Mouse (Mus musculus): Measurements from ENCODE around the gene Zfp593. TPM values are rescaled to one million over a fixed set of nuclear protein-coding genes. Genes with fewer than 3 reads are reported as not detected.

Zfp593 gene
- polyA plus RNA-seq, 1 experiment from 2014 or later: 15.6 TPM

Other genes with a start within 250 kb of the Zfp593 start
- 42.0 and 44.7 TPM in 2 replicates for gene Dhdds, start 244.7 kb downstream of the Zfp593 start, polyA plus RNA-seq (2015; fragmentation: Nextera tagmentation; extraction: Ambion mirVana)
- gene Lin28a, start 226.8 kb downstream of the Zfp593 start, polyA plus RNA-seq (2015; fragmentation: Nextera tagmentation; extraction: Ambion mirVana): 0.59 TPM in 2 replicates
- not detected in 2 replicates for gene Zfp683, start 191.8 kb downstream of the Zfp593 start, polyA plus RNA-seq (2015; fragmentation: Nextera tagmentation; extraction: Ambion mirVana)
- 0.97 and 1.1 TPM in 2 replicates for gene Crybg2, start 184.8 kb downstream of the Zfp593 start, polyA plus RNA-seq (2015; fragmentation: Nextera tagmentation; extraction: Ambion mirVana)
- 2.2 and 2.7 TPM in 2 replicates for gene Cd52, start 150.5 kb downstream of the Zfp593 start, polyA plus RNA-seq (2015; fragmentation: Nextera tagmentation; extraction: Ambion mirVana)
- 9.3 and 11.4 TPM in 2 replicates for gene Ubxn11, start 143.0 kb downstream of the Zfp593 start, polyA plus RNA-seq (2015; fragmentation: Nextera tagmentation; extraction: Ambion mirVana)
- gene Sh3bgrl3, start 116.8 kb downstream of the Zfp593 start, polyA plus RNA-seq (2015; fragmentation: Nextera tagmentation; extraction: Ambion mirVana): 319 and 332 TPM in 2 replicates
- gene Cep85, start 58.5 kb downstream of the Zfp593 start, polyA plus RNA-seq (2015; fragmentation: Nextera tagmentation; extraction: Ambion mirVana): 19.9 and 22.4 TPM in 2 replicates
- gene Gm7534, start 42.6 kb downstream of the Zfp593 start, polyA plus RNA-seq (2015; fragmentation: Nextera tagmentation; extraction: Ambion mirVana): not detected in 2 replicates
- not detected in 2 replicates for gene Catsper4, start 18.2 kb downstream of the Zfp593 start, polyA plus RNA-seq (2015; fragmentation: Nextera tagmentation; extraction: Ambion mirVana)
- 0.15 and 0.20 TPM in 2 replicates for gene Cnksr1, start 7.2 kb downstream of the Zfp593 start, polyA plus RNA-seq (2015; fragmentation: Nextera tagmentation; extraction: Ambion mirVana)
- 0.17 and 0.62 TPM in 2 replicates for gene E130218I03Rik, start 1.9 kb downstream of the Zfp593 start, polyA plus RNA-seq (2015; fragmentation: Nextera tagmentation; extraction: Ambion mirVana)
- not detected in 2 replicates for gene Gm30191, start 1.3 kb upstream of the Zfp593 start, polyA plus RNA-seq (2015; fragmentation: Nextera tagmentation; extraction: Ambion mirVana)
- gene Grrp1, start 8.5 kb upstream of the Zfp593 start, polyA plus RNA-seq (2015; fragmentation: Nextera tagmentation; extraction: Ambion mirVana): 6.2 and 8.1 TPM in 2 replicates
- 42.3 and 44.0 TPM in 2 replicates for gene Pdik1l, start 42.3 kb upstream of the Zfp593 start, polyA plus RNA-seq (2015; fragmentation: Nextera tagmentation; extraction: Ambion mirVana)
- 0.11 and 0.21 TPM in 2 replicates for gene Trim63, start 69.5 kb upstream of the Zfp593 start, polyA plus RNA-seq (2015; fragmentation: Nextera tagmentation; extraction: Ambion mirVana)
- gene Slc30a2, start 97.6 kb upstream of the Zfp593 start, polyA plus RNA-seq (2015; fragmentation: Nextera tagmentation; extraction: Ambion mirVana): 0.05 and 0.12 TPM in 2 replicates
- 0.16 and 0.40 TPM in 2 replicates for gene Extl1, start 138.3 kb upstream of the Zfp593 start, polyA plus RNA-seq (2015; fragmentation: Nextera tagmentation; extraction: Ambion mirVana)
- gene Pafah2, start 150.7 kb upstream of the Zfp593 start, polyA plus RNA-seq (2015; fragmentation: Nextera tagmentation; extraction: Ambion mirVana): 6.4 and 6.6 TPM in 2 replicates
- gene Stmn1, start 222.7 kb upstream of the Zfp593 start, polyA plus RNA-seq (2015; fragmentation: Nextera tagmentation; extraction: Ambion mirVana): 7,568 and 8,132 TPM in 2 replicates

Data from midbrain, embryonic 13.5 days (tissue).